Mouse (Mus musculus): Measurements from ENCODE around the gene Dhx32.

- no peak for TF ChIP-seq CTCF (IDR thresholded peaks at IDR 0.05; ENCODE audit: borderline replicate concordance, control insufficient read depth, extremely low read depth, insufficient read depth, low read length, poor library complexity)
- no peak for TF ChIP-seq POLR2A (IDR thresholded peaks at IDR 0.05; ENCODE audit: control insufficient read depth, extremely low read depth, insufficient read depth, low read length, poor library complexity)
Measured at GRCm38 (mm10) chr7:133676002-133676401, 106.5 kb downstream of the Dhx32 start.

All from thymus, adult 2 months (tissue).